Mouse (Mus musculus) right cerebral cortex, postnatal 4 days (tissue): Measurements from ENCODE around the gene Vmn2r46.
"Not testable (repeated sequence)": the region's sequence is repeated elsewhere in the genome, so short reads cannot be mapped to it uniquely, and the experiment has no call there.

Experiments
- DNase-seq: peaks from one replicate; pipeline ENCODE4 v3.0.0-alpha.2; 2022

Vmn2r46 gene

DNA sequence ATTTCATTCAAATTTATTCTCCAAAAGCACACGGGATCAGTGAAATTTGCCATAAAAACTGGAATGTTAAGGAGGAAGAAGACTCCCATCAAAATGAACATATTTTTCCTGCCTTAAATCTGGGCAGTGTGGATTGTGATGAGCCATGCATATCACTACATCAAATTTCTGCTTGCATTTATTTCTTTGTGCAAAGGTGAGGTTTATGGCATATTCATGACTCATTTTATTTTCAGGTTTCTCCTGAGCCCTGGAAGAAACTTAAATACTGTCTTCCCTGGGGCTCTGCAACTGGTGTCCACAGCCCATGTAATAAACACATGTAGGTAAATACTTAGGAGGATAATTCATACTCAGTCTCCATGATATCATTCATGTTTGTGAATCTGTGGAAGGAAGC, at the start of gene Vmn2r46:
TSS of gene Vmn2r46 (minus strand) at position 101 of the 400 bp plus-strand sequence.
- DNase-seq, result not testable (repeated sequence)
